Mouse (Mus musculus) ES-E14 (cell line): ENCODE results near the gene Foxp2. TPM values are rescaled to one million over a fixed set of nuclear protein-coding genes. Genes with fewer than 3 reads are reported as not detected.

Experiments used
- DNase-seq: peaks from one replicate; pipeline ENCODE4 v3.0.0-alpha.2; 2013; ENCODE audit warnings: low read depth, low spot score
- H3K27ac ChIP-seq: 2 replicates; pipeline ENCODE4 v1.5.1; 2012; ENCODE audit warnings: low read depth, mild to moderate bottlenecking, low read length, moderate library complexity, mixed read lengths; ENCODE audit not compliant: poor library complexity, insufficient read depth, severe bottlenecking
- H3K36me3 ChIP-seq: 2 replicates; pipeline ENCODE4 v1.6.1; 2012; ENCODE audit warnings: mild to moderate bottlenecking, low read length, moderate library complexity, mixed read lengths; ENCODE audit not compliant: control insufficient read depth, poor library complexity, insufficient read depth, severe bottlenecking
- H3K4me1 ChIP-seq, 2 experiments: fragments of 150-350 bp in 1 of 2; sonication (generic) in 1 of 2; 2 replicates each; pipeline ENCODE4 v1.6.1; 2012; ENCODE audit warnings: low read length in 2 of 2, mild to moderate bottlenecking in 1 of 2, mixed read lengths in 1 of 2; ENCODE audit not compliant: control insufficient read depth in 2 of 2, insufficient read depth in 2 of 2, poor library complexity in 1 of 2
- H3K4me3 ChIP-seq, 2 experiments: fragments of 150-350 bp in 1 of 2; sonication (generic) in 1 of 2; 2 replicates each; pipeline ENCODE4 v1.5.1; 2012; ENCODE audit warnings: low read length in 2 of 2, low read depth in 1 of 2, mild to moderate bottlenecking in 1 of 2, mixed read lengths in 1 of 2; ENCODE audit not compliant: insufficient read depth in 1 of 2, poor library complexity in 1 of 2, severe bottlenecking in 1 of 2
- H3K9ac ChIP-seq: 2 replicates; pipeline ENCODE4 v1.6.1; 2012; ENCODE audit warnings: low read depth, mild to moderate bottlenecking, low read length, mixed read lengths; ENCODE audit not compliant: poor library complexity, insufficient read depth, severe bottlenecking
- H3K9me3 ChIP-seq: fragments of 150-350 bp; sonication (generic); 2 replicates; pipeline ENCODE4 v1.6.1; 2012; ENCODE audit warnings: low read depth, mild to moderate bottlenecking, low read length; ENCODE audit not compliant: control insufficient read depth, insufficient read depth
- CHD2 ChIP-seq: IDR thresholded peaks from 2 replicates; pipeline ENCODE4 v1.6.1; 2014; ENCODE audit warnings: mild to moderate bottlenecking, low read depth, low read length, inconsistent platforms
- HCFC1 ChIP-seq: IDR thresholded peaks from 2 replicates; pipeline ENCODE4 v1.6.1; 2012; ENCODE audit warnings: low read length, inconsistent platforms, borderline replicate concordance; ENCODE audit not compliant: insufficient read depth
- MAFK ChIP-seq: IDR thresholded peaks from 2 replicates; pipeline ENCODE4 v1.6.1; 2014; ENCODE audit warnings: mild to moderate bottlenecking, low read depth, low read length, inconsistent platforms; ENCODE audit not compliant: insufficient read depth
- ZC3H11A ChIP-seq: IDR thresholded peaks from 2 replicates; pipeline ENCODE4 v1.6.1; 2012; ENCODE audit warnings: low read depth, mild to moderate bottlenecking, inconsistent platforms, low read length, borderline replicate concordance
- ZNF384 ChIP-seq: IDR thresholded peaks from 2 replicates; pipeline ENCODE4 v1.6.1; 2012; ENCODE audit warnings: low read depth, low read length, inconsistent platforms
- in situ Hi-C, 2 experiments: fragments of 600-800 bp; cut with MboI; formaldehyde crosslinking; loops; one replicate each; pipeline ENCODE4 v1.15.1; 2025; ENCODE audit warnings: low sequenced_read_pairs in 2 of 2, inconsistent platforms in 1 of 2; ENCODE audit not compliant: unreplicated experiment in 2 of 2
- total RNA-seq: library from RNA; depleted of rRNA; stranded (reverse); fragments of 300-350 nt; gene quantifications from 2 replicates; pipeline ENCODE4 v1.2.3, GENCODE M21; 2012

Foxp2 gene
- total RNA-seq, 1 experiment: 0.09 TPM

GRCm38 (mm10) chr6:14903271-14903965 lies 2.3 kb downstream of the Foxp2 start:
- no peak overlapping the region for H3K4me3 ChIP-seq
- H3K9ac ChIP-seq: no peak overlapping the region
- in situ Hi-C loops: no loop called here
- H3K27ac ChIP-seq: no peak overlapping the region
- TF ChIP-seq ZC3H11A (no peak), CHD2 (no peak), HCFC1 (no peak), MAFK (no peak), ZNF384 (no peak)
- DNase-seq: no peak
- no peaks in the 10 kb centered on the region for H3K36me3 ChIP-seq
- peaks cover 0 to 3% of the 10 kb centered on the region in 2 experiments; a peak in 1 of 4 replicates for H3K4me1 ChIP-seq
- H3K9me3 ChIP-seq: no peaks in the 10 kb centered on the region

DNA sequence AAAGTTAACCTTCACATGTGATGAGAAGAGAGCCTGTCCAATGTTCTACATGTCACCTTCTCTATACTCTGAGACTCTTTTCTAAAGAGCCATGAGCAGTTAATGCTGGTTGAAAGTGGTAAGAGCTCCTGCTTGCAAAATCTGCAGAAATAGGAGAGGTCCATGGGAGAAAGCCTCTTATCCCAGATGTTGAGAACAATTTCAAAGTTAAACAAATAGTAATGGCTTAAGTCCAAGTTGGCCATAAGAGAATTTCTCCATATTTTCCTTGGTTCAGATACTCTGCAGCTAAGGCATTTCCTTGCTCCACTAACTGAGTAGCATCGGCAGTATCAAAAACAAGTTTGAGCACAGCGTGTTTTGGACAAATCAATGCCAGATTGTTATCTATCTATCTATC lies 13.9 kb downstream of the Foxp2 start:
- Histone ChIP-seq H3K27ac (no peak overlapping the region), H3K36me3 (no peaks in the 10 kb centered on the region), H3K9ac (no peak overlapping the region), H3K4me1 (no peaks in the 10 kb centered on the region), H3K4me3 (no peak overlapping the region), H3K9me3 (no peaks in the 10 kb centered on the region)
- DNase-seq: no peak
- in situ Hi-C loops: no loop called here
- TF ChIP-seq ZNF384 (no peak), ZC3H11A (no peak), MAFK (no peak), CHD2 (no peak), HCFC1 (no peak)

- H3K27ac ChIP-seq: no peak overlapping the region
- no peak for TF ChIP-seq HCFC1
- TF ChIP-seq MAFK: no peak
- TF ChIP-seq ZC3H11A: no peak
- TF ChIP-seq CHD2: no peak
- TF ChIP-seq ZNF384: no peak
- no peaks in the 10 kb centered on the region for H3K36me3 ChIP-seq
- in situ Hi-C loops: no loop called here
- no peak for DNase-seq
- H3K4me1 ChIP-seq: no peaks in the 10 kb centered on the region
- H3K4me3 ChIP-seq: no peak overlapping the region
- H3K9ac ChIP-seq: no peak overlapping the region
- no peaks in the 10 kb centered on the region for H3K9me3 ChIP-seq
Observed at GRCm38 (mm10) chr6:14922704-14923103, 21.6 kb downstream of the Foxp2 start.

GRCm38 (mm10) chr6:14924976-14925489 lies 23.9 kb downstream of the Foxp2 start:
- no peaks in the 10 kb centered on the region for H3K4me1 ChIP-seq
- no peak overlapping the region for H3K4me3 ChIP-seq
- no peak for TF ChIP-seq MAFK
- H3K27ac ChIP-seq: no peak overlapping the region
- in situ Hi-C loops: no loop called here
- no peaks in the 10 kb centered on the region for H3K9me3 ChIP-seq
- no peak overlapping the region for H3K9ac ChIP-seq
- H3K36me3 ChIP-seq: no peaks in the 10 kb centered on the region
- DNase-seq: no peak

- H3K4me1 ChIP-seq: no peaks in the 10 kb centered on the region
- H3K4me3 ChIP-seq: no peak overlapping the region
- no peak for DNase-seq
- in situ Hi-C loops: no loop called here
- H3K27ac ChIP-seq: no peak overlapping the region
- no peaks in the 10 kb centered on the region for H3K9me3 ChIP-seq
- H3K9ac ChIP-seq: no peak overlapping the region
- no peaks in the 10 kb centered on the region for H3K36me3 ChIP-seq
- TF ChIP-seq CHD2 (no peak), MAFK (no peak), HCFC1 (no peak), ZC3H11A (no peak), ZNF384 (no peak)
Observed at GRCm38 (mm10) chr6:14951060-14951459, 49.9 kb downstream of the Foxp2 start.
